Mouse (Mus musculus): ENCODE data around the gene Gm5269. TPM values are rescaled to one million over a fixed set of nuclear protein-coding genes. Genes with fewer than 3 reads are reported as not detected.

The Gm5269 gene
- polyA plus RNA-seq, 1 experiment from 2014 or later = not detected

GRCm38 (mm10) chr1:45920703-45921102 lies 30.6 kb upstream of the Gm5269 start:
- Histone ChIP-seq H3K27me3 (ENCODE audit: control insufficient read depth, insufficient read depth, low read length) (no peaks in the 10 kb centered on the region), H3K9me3 (replicated peaks; ENCODE audit: control insufficient read depth, low read length) (no peaks in the 10 kb centered on the region), H3K4me1 (ENCODE audit: control insufficient read depth, insufficient read depth, low read length) (no peaks in the 10 kb centered on the region), H3K4me3 (ENCODE audit: low read depth, low read length) (no peak overlapping the region), H3K36me3 (ENCODE audit: control insufficient read depth, insufficient read depth, low read length) (no peaks in the 10 kb centered on the region), H3K4me2 (no peak overlapping the region), H3K27ac (ENCODE audit: low read depth, low read length) (no peak overlapping the region), H3K9ac (ENCODE audit: low read depth, low read length) (no peak overlapping the region)
- 89% methylated on average over 3 of the region's 3 CpGs for WGBS (ENCODE audit: insufficient replicate concordance)
- ATAC-seq (replicated peaks; ENCODE audit: insufficient number of reproducible peaks, low FRiP score, low TSS enrichment) = no peak

GRCm38 (mm10) chr1:45919752-45920151 lies 29.7 kb upstream of the Gm5269 start:
- Histone ChIP-seq H3K4me1 (ENCODE audit: control insufficient read depth, insufficient read depth, low read length) (no peaks in the 10 kb centered on the region), H3K4me3 (ENCODE audit: low read depth, low read length) (no peak overlapping the region), H3K36me3 (ENCODE audit: control insufficient read depth, insufficient read depth, low read length) (no peaks in the 10 kb centered on the region), H3K27me3 (ENCODE audit: control insufficient read depth, insufficient read depth, low read length) (no peaks in the 10 kb centered on the region), H3K9ac (ENCODE audit: low read depth, low read length) (no peak overlapping the region), H3K27ac (ENCODE audit: low read depth, low read length) (no peak overlapping the region), H3K4me2 (no peak overlapping the region), H3K9me3 (replicated peaks; ENCODE audit: control insufficient read depth, low read length) (no peaks in the 10 kb centered on the region)
- no peak for ATAC-seq (replicated peaks; ENCODE audit: insufficient number of reproducible peaks, low FRiP score, low TSS enrichment)
- WGBS (ENCODE audit: insufficient replicate concordance) = 83% methylated on average over 1 of the region's 1 CpGs

GRCm38 (mm10) chr1:45917136-45917803 lies 27.2 kb upstream of the Gm5269 start:
- no peaks in the 10 kb centered on the region for H3K9me3 ChIP-seq (replicated peaks; ENCODE audit: control insufficient read depth, low read length)
- H3K4me1 ChIP-seq (ENCODE audit: control insufficient read depth, insufficient read depth, low read length) = no peaks in the 10 kb centered on the region
- H3K27ac ChIP-seq (ENCODE audit: low read depth, low read length) = no peak overlapping the region
- 69% methylated on average over 4 of the region's 4 CpGs for WGBS (ENCODE audit: insufficient replicate concordance)
- no peaks in the 10 kb centered on the region for H3K36me3 ChIP-seq (ENCODE audit: control insufficient read depth, insufficient read depth, low read length)
- no peak for ATAC-seq (replicated peaks; ENCODE audit: insufficient number of reproducible peaks, low FRiP score, low TSS enrichment)
- no peak overlapping the region for H3K4me3 ChIP-seq (ENCODE audit: low read depth, low read length)
- H3K4me2 ChIP-seq = no peak overlapping the region
- no peaks in the 10 kb centered on the region for H3K27me3 ChIP-seq (ENCODE audit: control insufficient read depth, insufficient read depth, low read length)
- no peak overlapping the region for H3K9ac ChIP-seq (ENCODE audit: low read depth, low read length)

GRCm38 (mm10) chr1:45916174-45916573 lies 26.1 kb upstream of the Gm5269 start:
- H3K9ac ChIP-seq (ENCODE audit: low read depth, low read length) = no peak overlapping the region
- H3K4me2 ChIP-seq = no peak overlapping the region
- H3K27me3 ChIP-seq (ENCODE audit: control insufficient read depth, insufficient read depth, low read length) = no peaks in the 10 kb centered on the region
- no peak overlapping the region for H3K27ac ChIP-seq (ENCODE audit: low read depth, low read length)
- WGBS (ENCODE audit: insufficient replicate concordance) = 66% methylated on average over 3 of the region's 3 CpGs
- no peak for ATAC-seq (replicated peaks; ENCODE audit: insufficient number of reproducible peaks, low FRiP score, low TSS enrichment)
- no peaks in the 10 kb centered on the region for H3K4me1 ChIP-seq (ENCODE audit: control insufficient read depth, insufficient read depth, low read length)
- H3K9me3 ChIP-seq (replicated peaks; ENCODE audit: control insufficient read depth, low read length) = no peaks in the 10 kb centered on the region
- H3K4me3 ChIP-seq (ENCODE audit: low read depth, low read length) = no peak overlapping the region
- no peaks in the 10 kb centered on the region for H3K36me3 ChIP-seq (ENCODE audit: control insufficient read depth, insufficient read depth, low read length)

- 85% methylated on average over 4 of the region's 4 CpGs for WGBS (ENCODE audit: insufficient replicate concordance)
- no peaks in the 10 kb centered on the region for H3K27me3 ChIP-seq (ENCODE audit: control insufficient read depth, insufficient read depth, low read length)
These were observed 24.2 kb upstream of the Gm5269 start for GRCm38 (mm10) chr1:45914236-45914635.

GRCm38 (mm10) chr1:45905107-45905821 lies 15.2 kb upstream of the Gm5269 start:
- no peak overlapping the region for H3K9ac ChIP-seq (ENCODE audit: low read depth, low read length)
- peak overlapping the region; percentile 41; the same call in 1 of the 2 replicates for H3K27ac ChIP-seq (ENCODE audit: low read depth, low read length)
- H3K9me3 ChIP-seq (replicated peaks; ENCODE audit: control insufficient read depth, low read length) = no peaks in the 10 kb centered on the region
- H3K36me3 ChIP-seq (ENCODE audit: control insufficient read depth, insufficient read depth, low read length) = no peaks in the 10 kb centered on the region
- peak; percentile 78 for ATAC-seq (replicated peaks; ENCODE audit: insufficient number of reproducible peaks, low FRiP score, low TSS enrichment)
- H3K4me3 ChIP-seq (ENCODE audit: low read depth, low read length) = no peak overlapping the region
- H3K4me1 ChIP-seq (ENCODE audit: control insufficient read depth, insufficient read depth, low read length) = peaks cover 5% of the 10 kb centered on the region; the same call in 1 of the 2 replicates
- no peak overlapping the region for H3K4me2 ChIP-seq
- 9% methylated on average over 5 of the region's 5 CpGs for WGBS (ENCODE audit: insufficient replicate concordance)
- no peaks in the 10 kb centered on the region for H3K27me3 ChIP-seq (ENCODE audit: control insufficient read depth, insufficient read depth, low read length)

More at GRCm38 (mm10) chr1:45914236-45914635, 24.2 kb upstream of the Gm5269 start:
- Histone ChIP-seq H3K9me3 (replicated peaks; ENCODE audit: control insufficient read depth, low read length) (no peaks in the 10 kb centered on the region), H3K9ac (ENCODE audit: low read depth, low read length) (no peak overlapping the region), H3K36me3 (ENCODE audit: control insufficient read depth, insufficient read depth, low read length) (no peaks in the 10 kb centered on the region), H3K4me1 (ENCODE audit: control insufficient read depth, insufficient read depth, low read length) (no peaks in the 10 kb centered on the region), H3K27ac (ENCODE audit: low read depth, low read length) (no peak overlapping the region), H3K4me2 (no peak overlapping the region), H3K4me3 (ENCODE audit: low read depth, low read length) (no peak overlapping the region)
- ATAC-seq (replicated peaks; ENCODE audit: insufficient number of reproducible peaks, low FRiP score, low TSS enrichment) = no peak

GRCm38 (mm10) chr1:45904161-45904560 lies 14.1 kb upstream of the Gm5269 start:
- no peak overlapping the region for H3K27ac ChIP-seq (ENCODE audit: low read depth, low read length)
- WGBS (ENCODE audit: insufficient replicate concordance) = 81% methylated on average over 3 of the region's 3 CpGs
- no peaks in the 10 kb centered on the region for H3K36me3 ChIP-seq (ENCODE audit: control insufficient read depth, insufficient read depth, low read length)
- H3K27me3 ChIP-seq (ENCODE audit: control insufficient read depth, insufficient read depth, low read length) = no peaks in the 10 kb centered on the region
- H3K4me1 ChIP-seq (ENCODE audit: control insufficient read depth, insufficient read depth, low read length) = peaks cover 5% of the 10 kb centered on the region; the same call in 1 of the 2 replicates
- no peak overlapping the region for H3K4me3 ChIP-seq (ENCODE audit: low read depth, low read length)
- no peak for ATAC-seq (replicated peaks; ENCODE audit: insufficient number of reproducible peaks, low FRiP score, low TSS enrichment)
- no peak overlapping the region for H3K4me2 ChIP-seq
- no peaks in the 10 kb centered on the region for H3K9me3 ChIP-seq (replicated peaks; ENCODE audit: control insufficient read depth, low read length)
- H3K9ac ChIP-seq (ENCODE audit: low read depth, low read length) = no peak overlapping the region

- Histone ChIP-seq H3K4me3 (ENCODE audit: low read depth, low read length) (no peak overlapping the region), H3K27ac (ENCODE audit: low read depth, low read length) (no peak overlapping the region), H3K9me3 (replicated peaks; ENCODE audit: control insufficient read depth, low read length) (no peaks in the 10 kb centered on the region), H3K4me1 (ENCODE audit: control insufficient read depth, insufficient read depth, low read length) (no peaks in the 10 kb centered on the region), H3K27me3 (ENCODE audit: control insufficient read depth, insufficient read depth, low read length) (no peaks in the 10 kb centered on the region), H3K9ac (ENCODE audit: low read depth, low read length) (no peak overlapping the region), H3K36me3 (ENCODE audit: control insufficient read depth, insufficient read depth, low read length) (no peaks in the 10 kb centered on the region), H3K4me2 (no peak overlapping the region)
- ATAC-seq (replicated peaks; ENCODE audit: insufficient number of reproducible peaks, low FRiP score, low TSS enrichment) = no peak
- WGBS (ENCODE audit: insufficient replicate concordance) = 33% methylated on average over 1 of the region's 1 CpGs
These were observed 8.0 kb upstream of the Gm5269 start for GRCm38 (mm10) chr1:45898044-45898443.
